Mouse (Mus musculus): ENCODE results near the gene Wdr19.
"Not testable (repeated sequence)": the region's sequence is repeated elsewhere in the genome, so short reads cannot be mapped to it uniquely, and the experiment has no call there.

Gene Wdr19

DNA sequence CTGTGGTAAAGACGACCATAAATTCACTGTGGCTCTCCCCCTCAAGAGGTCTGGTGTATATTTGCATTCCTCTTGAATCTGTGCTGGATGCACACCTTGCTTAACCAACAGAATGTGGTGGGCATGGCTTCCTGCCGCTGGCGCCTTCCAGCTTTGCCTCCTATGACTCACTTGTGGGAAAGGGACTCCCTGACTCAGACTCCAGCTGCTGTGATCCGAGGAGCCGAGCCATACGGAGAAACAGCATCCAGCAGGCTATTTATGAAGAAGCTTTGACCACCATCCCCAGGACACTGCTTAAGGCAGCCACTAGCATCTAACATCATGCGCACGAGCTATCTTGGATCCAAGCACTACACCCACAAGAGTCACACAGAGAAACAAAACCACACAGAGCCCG, 5.1 kb upstream of the Wdr19 start:
- peak; percentile 72 for ATAC-seq (ENCODE audit: low TSS enrichment)

DNA sequence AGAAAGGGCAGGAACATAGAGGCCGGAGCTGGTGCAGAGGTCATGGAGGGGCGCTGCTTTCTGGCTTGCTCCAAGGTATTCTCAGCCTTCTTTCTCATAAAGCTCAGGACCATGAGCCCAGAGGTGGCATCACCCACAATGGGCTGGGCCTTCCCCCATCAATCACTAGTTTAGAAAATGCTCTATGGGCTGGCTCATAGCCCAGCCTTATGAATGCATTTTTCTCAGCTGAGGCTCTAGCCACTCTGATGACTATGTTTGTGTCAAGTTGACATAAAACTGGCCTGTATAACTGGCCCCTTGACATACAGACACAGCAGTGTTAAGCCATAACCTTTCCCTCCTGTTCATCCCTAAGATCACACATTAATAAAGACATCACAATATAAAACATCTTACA, 5.2 kb downstream of the Wdr19 start:
- no peak for ATAC-seq (ENCODE audit: low TSS enrichment)

DNA sequence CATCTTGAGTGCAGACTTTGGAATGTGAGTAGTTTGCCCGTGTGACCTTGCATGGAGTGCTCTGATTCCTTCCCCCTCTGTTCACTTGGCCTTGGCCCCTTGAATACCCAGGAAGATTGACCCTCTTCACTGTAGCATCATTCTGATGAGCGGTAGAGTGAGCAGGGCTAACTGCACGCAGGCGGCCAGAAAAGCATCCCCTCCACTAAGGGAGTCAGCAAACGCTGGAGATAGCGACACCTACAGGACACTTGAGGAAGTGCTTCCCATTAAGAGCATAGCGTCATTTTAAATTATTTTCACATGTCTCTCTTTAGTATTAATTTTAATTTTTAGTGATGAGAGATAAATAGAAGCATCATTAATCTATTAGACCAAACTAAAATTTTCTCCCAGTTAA, 13.8 kb downstream of the Wdr19 start:
- peak; percentile 82 for ATAC-seq (ENCODE audit: low TSS enrichment)

DNA sequence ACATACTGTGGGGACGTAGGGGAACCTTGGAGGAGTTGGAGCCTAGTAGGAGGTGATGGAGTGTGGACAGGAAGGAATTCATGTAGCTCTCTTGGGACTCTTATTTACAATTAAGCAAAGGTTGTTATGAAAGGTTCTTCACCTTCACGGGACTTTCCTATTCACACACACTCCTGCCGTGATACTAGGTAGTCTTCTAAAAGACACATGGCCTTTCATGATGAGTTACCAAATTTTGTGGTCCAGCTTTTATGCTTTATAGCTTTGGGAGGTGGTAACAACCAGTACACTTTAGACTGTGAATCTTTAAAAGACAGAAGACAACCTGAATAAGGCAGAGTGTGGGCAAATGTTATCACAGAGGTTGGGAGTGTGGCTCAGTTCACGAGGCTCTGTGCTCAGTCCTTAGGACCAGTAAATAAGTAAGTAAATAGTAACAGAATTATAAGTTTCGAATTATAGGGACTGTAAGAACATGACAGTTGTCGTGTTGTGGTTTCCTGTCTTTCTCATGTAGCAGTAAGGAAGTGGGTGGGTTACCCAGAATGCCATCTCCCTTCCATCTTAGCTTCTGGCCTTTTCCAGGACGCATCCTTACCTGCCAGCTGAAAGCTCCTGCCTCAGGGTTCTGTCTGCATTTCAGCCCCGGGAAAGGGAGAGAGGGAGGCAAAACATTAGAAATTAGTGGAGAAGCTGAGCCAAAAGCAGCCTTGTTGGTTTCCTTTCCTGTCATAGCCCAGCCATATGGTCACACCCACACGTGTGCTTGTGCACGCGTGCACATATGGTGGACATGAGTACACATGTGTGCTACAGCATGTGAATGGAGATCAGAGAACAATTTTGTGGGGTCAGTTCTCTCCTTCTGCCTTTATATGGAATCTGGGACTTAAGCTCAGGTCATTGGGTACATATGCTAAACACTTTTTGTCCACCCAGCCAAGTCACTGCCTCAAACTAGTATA, 18.1 kb downstream of the Wdr19 start:
- ATAC-seq (ENCODE audit: low TSS enrichment): no peak

DNA sequence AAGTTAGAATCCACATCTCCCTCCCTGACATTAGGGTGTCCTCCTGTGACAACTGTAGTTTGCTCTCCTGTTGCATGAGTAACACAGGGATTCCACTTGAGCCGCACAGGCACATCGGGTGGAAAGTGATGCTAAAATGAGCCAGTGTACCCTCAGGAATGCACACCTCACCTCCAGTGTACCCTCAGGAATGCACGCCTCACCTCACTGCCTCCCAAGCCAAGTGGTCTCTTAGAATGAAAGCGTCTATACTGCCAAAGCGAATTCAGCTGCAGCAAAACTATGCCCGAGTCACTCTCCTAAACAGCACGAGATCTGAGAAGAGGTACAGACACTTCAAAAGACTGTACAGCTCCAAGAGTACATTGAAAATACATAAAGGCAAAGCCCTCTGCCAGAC, 21.5 kb downstream of the Wdr19 start:
- ATAC-seq (ENCODE audit: low TSS enrichment): no peak

DNA sequence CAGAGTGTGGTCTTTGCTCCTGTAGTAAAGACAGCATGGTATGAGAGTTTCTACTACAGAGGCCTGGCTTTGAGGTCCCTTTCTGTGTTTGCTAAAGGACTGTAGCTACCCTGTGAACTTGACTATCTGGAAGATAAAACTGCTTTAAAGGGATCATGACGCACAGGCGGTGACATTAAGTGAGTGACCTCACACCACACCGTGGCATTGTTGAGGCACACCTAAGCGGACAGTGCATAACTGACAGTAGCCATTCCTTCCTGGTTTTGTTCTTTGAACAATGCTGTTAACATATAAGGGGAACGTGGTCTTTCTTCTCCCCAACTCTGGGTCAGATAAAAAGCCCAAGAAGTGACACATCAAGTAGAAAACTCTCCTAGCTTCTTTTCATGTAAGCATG, 24.6 kb downstream of the Wdr19 start:
- ATAC-seq (ENCODE audit: low TSS enrichment): no peak

DNA sequence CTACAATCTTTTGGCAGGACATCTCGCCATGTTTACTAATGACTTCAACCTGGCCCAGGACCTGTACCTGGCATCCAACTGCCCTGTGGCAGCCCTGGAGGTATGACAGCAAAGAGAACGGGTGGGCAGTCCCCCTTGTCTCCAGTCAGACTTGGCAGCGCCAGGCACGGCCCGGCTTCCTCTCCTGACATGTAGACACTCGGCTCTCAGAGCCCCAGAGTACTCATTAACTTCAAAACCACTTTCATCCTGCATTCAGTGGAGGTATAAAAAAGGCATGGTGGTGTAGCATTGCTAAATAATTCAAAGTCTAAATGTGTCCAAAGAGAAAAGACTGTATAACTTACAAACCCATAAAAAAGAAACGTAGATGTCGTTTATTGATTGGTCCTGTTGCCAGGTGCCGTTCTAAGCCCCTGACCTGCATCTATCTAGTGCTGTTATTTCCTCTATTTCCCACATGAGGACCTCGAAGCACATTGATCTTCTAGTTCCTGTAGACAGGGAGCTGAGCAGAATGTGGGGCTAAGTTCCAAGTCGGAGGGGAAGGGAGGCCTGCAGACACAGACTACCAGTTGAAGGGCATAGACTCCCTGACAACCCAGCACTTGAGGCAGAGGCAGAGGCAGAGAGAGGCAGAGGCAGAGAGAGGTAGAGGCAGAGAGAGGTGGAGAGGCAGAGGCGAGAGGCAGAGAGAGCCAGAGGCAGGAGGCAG, 31.9 kb downstream of the Wdr19 start:
- no peak for ATAC-seq (ENCODE audit: low TSS enrichment)

DNA sequence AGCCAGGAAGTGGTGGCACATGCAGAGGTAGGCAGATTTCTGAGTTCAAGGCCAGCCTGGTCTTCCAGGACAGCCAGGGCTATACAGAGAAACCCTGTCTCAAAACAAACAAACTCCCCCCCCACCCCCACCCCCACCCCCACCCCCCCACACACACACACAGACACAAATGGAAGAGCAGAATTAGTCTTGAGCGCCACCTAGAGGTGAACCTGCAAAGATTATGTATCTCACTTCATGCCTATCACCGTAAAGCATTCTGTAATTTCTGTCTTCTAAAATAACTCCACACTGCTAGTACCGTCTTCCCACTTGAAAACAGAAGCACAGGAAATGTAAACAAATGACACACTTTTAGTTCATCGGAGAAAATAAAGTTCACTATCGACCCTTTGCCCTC, 43.2 kb downstream of the Wdr19 start:
- ATAC-seq (ENCODE audit: low TSS enrichment): peak; percentile 62

DNA sequence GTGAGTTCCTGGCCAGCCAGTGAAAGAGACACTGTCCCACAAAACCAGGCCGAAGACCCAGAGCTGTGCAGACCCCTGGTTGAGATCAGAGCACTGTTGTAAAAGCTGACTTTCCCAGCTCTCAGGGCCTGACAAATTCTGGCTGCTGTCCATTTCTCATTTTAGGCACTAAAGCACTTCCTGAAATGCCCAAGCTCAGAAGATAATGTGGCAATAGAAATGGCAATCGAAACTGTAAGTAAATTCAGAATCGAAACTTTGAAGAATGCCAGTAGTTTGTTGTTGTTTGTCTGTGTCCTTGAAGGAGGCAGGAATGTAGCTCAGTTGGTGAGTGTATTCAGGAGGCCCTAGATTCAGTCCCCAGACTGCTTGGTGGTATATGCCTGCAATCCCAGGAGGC, 47.8 kb downstream of the Wdr19 start:
- no peak for ATAC-seq (ENCODE audit: low TSS enrichment)

DNA sequence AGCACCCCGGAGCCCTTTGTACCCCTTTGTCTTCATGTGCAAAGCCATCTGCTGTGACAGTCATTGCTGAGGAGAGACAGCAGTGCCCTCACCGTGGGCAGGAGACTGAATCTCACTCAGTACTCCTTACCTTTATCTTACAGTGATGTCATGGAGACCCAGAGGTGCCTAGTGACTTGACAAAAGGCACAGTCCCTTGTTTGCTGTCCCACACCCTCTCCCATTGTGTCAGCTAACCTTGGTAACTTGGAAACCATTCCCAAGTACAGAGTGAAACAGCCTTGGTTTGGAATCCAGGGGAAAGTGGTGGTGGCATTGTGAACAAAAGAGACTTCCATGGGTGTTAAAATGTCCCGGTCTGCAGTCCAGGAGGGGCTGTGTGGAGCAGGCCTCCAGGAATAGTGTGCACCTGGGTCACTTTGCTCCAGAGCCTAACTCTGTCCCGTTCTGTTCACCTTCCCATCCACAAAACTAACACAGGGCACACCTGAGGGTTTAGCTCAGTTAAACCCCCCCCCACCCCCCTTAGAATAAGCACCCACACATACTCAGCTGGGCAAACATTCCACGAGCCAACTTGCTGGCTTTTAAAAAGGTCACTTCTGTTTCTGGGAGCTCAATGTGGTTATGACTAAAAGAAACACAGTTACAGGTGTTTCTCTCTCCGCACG, 50.8 kb downstream of the Wdr19 start:
- no peak for ATAC-seq (ENCODE audit: low TSS enrichment)

DNA sequence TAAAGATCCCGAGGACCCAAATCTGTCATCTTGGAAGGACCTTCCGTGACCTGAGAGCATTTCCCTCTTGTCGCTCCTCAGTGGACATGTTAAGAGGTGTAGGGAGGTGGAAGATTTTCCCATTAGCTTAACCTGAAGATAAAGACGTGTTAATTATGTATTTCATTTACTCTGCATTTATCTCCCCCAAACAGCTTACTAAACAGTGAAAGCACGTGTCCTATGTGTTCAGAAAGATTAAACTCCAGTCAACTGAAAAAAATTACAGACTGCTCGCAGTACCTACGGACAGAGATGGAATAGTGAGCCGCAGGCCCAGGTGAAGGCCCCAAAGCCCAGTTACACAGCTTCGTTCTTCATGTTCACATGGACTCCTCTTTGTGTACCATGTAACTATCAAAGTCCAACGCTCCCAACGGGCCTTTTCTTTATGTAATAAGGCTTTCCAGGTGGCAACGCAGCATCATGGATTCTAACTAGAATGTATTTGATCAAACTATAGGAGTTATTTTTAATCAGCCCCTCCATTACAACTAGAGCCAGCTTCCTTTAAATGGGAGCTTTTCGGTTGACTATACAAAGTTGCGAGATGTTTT, 58.5 kb downstream of the Wdr19 start:
- ATAC-seq (ENCODE audit: low TSS enrichment): no peak

DNA sequence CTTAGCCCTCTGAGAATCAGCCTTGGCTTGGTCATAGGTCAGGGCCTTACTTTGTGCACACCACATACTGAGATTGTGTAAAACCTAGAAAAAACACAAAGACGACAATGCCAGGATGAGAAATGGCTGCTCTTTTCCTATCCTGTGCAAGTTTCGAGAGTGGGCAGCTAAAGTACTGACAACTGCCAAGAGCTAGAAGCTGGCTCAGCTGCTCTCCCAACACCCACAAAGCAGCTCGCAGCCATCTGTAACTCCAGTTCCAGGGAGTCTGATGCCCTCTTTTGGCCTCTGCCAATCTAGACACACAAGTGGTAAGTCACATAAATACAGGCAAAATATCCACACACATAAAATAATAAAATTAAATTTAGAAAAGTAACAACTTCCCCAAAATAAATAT, 74.5 kb downstream of the Wdr19 start:
- ATAC-seq (ENCODE audit: low TSS enrichment): peak; percentile 99

DNA sequence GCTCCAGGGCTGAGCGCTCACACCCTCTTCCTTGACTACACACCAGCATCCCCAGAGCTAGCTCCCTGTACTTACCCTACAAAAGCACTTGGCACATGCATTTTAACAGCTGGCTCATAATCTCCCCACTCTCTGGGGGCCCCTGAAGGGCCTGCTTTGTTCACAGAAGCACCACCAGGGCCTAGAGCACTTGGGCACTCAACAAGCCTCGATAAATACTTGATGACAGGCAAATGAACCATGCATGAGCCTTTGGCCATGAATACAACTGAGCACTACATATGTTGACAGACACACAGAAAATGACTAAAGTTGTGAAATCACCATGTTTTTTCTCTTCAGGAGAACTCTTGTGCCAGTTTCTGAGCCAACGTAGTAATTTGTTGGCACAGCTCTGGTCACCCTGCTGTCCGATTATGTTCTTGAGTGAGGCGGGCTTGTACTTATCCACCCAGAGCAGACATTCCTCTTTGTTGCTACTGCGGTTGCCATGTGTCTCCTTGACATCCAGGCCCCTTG, 79.7 kb downstream of the Wdr19 start:
- ATAC-seq (ENCODE audit: low TSS enrichment): no peak

DNA sequence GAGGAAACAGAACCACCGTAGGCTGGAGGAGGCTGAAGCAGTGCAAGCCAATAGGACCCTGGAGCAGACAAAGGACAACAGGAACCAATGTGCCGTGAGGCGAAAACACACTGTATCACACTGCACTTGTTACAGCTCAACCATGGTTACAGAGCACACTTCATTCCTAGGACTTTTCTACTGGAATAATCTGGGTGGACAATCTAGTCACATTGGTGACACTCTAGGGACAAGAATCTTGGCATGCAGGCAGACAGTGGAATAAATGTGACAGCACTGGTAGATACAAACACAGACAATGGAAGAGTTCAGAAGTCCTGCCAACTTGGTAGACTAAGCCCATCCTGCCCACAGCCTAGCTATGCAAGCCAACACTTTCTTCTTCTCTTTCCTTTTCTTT, 81.7 kb downstream of the Wdr19 start:
- no peak for ATAC-seq (ENCODE audit: low TSS enrichment)

DNA sequence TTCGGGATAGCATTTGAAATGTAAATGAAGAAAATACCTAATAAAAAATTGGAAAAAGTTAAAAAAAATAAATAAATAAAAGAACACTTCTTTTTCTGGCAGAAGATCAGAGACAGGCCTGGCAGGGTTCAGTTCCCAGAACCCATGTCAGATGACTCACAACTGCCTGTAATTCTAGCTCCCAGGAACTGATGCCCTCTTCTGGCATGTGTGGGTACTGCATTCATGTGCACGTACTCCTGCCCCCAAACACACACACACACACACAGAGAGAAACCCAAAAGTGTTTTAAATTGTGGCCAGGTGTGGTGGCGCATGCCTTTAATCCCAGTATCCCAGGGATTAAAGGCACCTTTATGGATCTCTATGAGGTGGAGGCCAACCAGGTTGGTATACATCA, 84.7 kb downstream of the Wdr19 start:
- no peak for ATAC-seq (ENCODE audit: low TSS enrichment)

DNA sequence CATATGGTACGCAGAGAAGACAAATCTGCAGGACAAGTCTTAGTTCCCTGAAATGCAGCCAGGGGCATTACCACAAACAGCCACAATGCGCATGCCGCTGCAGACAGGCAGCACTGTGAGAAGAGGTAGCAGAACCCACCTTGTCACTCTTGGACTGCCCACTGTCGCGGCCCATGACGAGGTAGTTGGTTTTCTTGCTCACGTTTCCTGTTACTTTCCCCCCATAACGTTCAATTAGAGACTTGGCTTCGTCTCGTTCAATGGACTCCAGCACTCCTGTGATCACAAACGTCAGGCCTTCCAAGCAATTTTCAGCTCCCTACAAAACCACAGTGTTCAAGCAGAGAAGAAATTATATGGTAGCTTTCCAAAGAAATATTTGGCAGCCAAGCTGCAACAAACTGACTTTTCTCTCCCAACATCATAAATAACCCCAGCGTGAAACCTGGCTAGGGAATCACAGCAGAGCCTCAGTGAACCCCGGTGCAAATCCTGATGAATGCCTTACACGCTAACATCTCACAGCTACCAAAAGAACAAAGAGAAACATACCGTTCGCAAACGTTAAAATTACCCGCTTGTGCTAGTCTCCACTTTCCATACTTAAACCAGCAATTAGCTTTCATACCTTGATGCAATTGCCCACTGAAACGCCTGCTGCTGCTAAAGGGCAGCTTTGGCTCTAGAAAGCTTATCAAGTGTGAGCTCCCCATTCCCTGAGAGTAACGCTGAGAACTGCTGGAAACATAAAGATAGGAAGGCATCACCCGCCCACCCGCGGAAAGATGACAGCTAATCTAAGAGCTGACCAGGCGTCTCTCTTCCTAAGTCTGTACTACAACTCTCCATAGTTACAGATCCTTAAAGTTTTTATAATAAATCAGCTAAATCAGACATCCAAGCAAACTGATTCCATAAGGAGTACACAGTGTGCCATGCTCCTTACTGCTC, 88.5 kb downstream of the Wdr19 start:
- peak; percentile 44; the same call in 1 of the 2 replicates for ATAC-seq (ENCODE audit: low TSS enrichment)

DNA sequence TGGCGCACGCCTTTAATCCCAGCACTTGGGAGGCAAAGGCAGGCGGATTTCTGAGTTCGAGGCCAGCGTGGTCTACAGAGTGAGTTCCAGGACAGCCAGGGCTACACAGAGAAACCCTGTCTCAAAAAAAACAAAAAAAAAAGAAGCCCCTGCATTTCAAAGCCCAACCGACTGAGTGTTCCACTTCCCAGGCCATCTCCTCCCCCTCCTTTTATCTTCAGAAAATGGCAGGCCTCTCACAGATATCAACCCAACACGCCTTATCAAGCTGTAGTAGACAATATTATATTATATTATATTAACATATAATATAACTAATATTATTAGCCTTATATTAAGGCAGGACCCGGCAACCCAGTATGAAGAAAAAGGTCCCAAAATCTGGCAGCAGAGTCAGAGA, 89.5 kb downstream of the Wdr19 start:
- ATAC-seq (ENCODE audit: low TSS enrichment): not testable (repeated sequence)

DNA sequence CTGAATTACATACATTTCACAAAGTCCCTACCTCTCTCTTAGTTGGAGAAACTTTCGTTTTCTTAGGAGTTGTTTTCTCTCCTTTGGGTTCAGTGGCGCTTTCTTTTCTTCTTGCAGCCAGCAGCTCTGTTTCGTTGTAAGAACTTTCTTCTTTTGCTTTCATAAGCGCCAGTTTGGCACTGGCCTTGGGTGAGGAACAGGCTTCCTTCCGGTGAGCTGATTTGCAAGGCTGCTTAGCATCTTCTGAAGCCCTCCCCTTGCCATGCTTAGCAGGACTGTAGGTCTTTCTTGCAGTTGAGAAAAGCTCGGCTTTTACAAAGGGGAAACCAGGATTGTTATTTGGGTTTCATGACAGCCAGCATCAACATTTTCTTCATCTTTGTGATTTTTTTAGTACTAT, 94.1 kb downstream of the Wdr19 start:
- ATAC-seq (ENCODE audit: low TSS enrichment): no peak

DNA sequence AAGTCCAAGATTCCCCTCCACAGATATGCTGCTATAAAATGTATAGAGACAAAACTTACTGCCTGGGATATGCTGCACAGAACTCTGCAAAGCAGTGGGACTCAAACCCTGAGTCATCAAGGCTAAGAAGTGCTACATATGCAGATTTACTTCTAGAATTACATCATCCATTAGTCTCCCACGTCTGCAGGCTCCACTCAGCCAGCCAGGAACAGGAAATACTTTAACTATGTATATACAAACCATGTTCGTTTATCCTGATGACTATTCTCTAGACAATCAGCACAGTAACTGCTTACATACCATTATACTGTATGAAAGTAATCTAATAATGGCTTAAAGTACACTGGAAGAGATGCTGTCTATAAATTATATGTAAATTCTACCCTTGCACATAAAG, 94.8 kb downstream of the Wdr19 start:
- peak; percentile 91 for ATAC-seq (ENCODE audit: low TSS enrichment)

DNA sequence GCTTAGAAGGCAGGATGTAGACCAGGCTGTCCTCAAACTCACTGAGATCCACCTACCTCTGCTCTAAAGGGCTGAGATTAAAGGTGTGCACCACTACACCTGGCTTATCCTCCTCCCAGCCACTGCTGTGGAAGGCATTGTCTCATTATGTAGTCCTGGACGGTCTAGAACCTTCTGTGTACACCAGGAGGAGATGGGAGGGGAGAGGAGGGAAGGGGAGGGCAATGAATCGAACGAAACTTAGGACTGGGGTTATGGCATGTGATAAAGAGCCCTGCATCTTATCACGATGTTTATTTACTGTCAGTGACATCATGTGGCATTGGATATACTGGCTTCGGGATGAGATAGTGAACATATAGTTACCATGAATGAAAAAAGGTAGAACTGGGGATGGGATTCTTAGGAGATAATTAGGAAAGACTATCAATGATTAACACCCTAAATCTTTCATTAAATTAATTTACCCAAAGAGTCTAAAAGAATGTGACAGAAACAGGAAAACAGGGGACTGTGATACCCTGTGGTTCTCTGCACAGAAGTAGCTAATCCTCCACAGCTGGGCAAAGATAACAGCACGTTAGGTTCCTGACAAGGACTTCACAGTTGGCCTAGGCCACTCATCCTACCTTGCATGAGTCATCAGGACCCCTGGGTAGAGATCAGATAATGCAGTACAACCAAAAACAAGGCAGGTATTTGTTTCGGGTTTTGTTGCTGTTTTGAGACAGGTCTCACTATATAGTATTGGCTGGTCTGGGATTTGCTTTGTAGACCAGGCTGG, 98.9 kb downstream of the Wdr19 start:
- ATAC-seq (ENCODE audit: low TSS enrichment): no peak

Measured in frontal cortex, adult (tissue).